Mouse (Mus musculus) stomach, postnatal 0 days (tissue): ENCODE results near the gene Ncbp2. TPM values are rescaled to one million over a fixed set of nuclear protein-coding genes. Genes with fewer than 3 reads are reported as not detected.
"Not testable (repeated sequence)": the region's sequence is repeated elsewhere in the genome, so short reads cannot be mapped to it uniquely, and the experiment has no call there.

Experiments used
- ATAC-seq: fragments of 200-750 bp; cut with Nextera tagmentation; 2 replicates; pipeline ENCODE4 v1.8.0; 2017; ENCODE audit not compliant: low FRiP score, low TSS enrichment
- DNase-seq: peaks from one replicate; pipeline ENCODE4 v3.0.0-alpha.2; 2016; ENCODE audit warnings: low spot score
- H3K27ac ChIP-seq: fragments of 300-500 bp; sonication (generic); replicated peaks from 2 replicates; pipeline ENCODE4 v1.5.1; 2014; ENCODE audit warnings: mild to moderate bottlenecking, control low read depth
- H3K27me3 ChIP-seq: fragments of 300-500 bp; sonication (generic); 2 replicates; pipeline ENCODE4 v1.6.1; 2014; ENCODE audit warnings: low read length; ENCODE audit not compliant: control insufficient read depth, insufficient read depth
- H3K36me3 ChIP-seq: fragments of 300-500 bp; sonication (generic); 2 replicates; pipeline ENCODE4 v1.6.1; 2014; ENCODE audit warnings: low read length, mixed read lengths; ENCODE audit not compliant: control insufficient read depth, insufficient read depth
- H3K4me1 ChIP-seq: fragments of 300-500 bp; sonication (generic); replicated peaks from 2 replicates; pipeline ENCODE4 v1.6.1; 2014; ENCODE audit warnings: antibody characterized with exemption; ENCODE audit not compliant: control insufficient read depth, insufficient read depth
- H3K4me2 ChIP-seq: fragments of 300-500 bp; sonication (generic); replicated peaks from 2 replicates; pipeline ENCODE4 v1.6.1; 2014; ENCODE audit warnings: low read depth, mild to moderate bottlenecking, control low read depth, moderate library complexity
- H3K4me3 ChIP-seq: fragments of 300-500 bp; sonication (generic); 2 replicates; pipeline ENCODE4 v1.5.1; 2014; ENCODE audit warnings: low read depth, low read length, control low read depth
- H3K9ac ChIP-seq: fragments of 300-500 bp; sonication (generic); 2 replicates; pipeline ENCODE4 v1.6.1; 2014; ENCODE audit warnings: mild to moderate bottlenecking, low read length, control low read depth, mixed read lengths
- H3K9me3 ChIP-seq: fragments of 300-500 bp; sonication (generic); 2 replicates; pipeline ENCODE4 v1.6.1; 2016; ENCODE audit warnings: low read length; ENCODE audit not compliant: control insufficient read depth
- CTCF ChIP-seq: IDR thresholded peaks from 2 replicates; pipeline ENCODE4 v1.5.1; 2016; ENCODE audit warnings: antibody characterized with exemption, low read depth, mild to moderate bottlenecking, moderate library complexity
- EP300 ChIP-seq: optimal IDR thresholded peaks from 2 replicates; pipeline ENCODE3; 2016; ENCODE audit warnings: antibody characterized with exemption
- WGBS: fragments of 180-500 bp; shearing (Covaris S2); extraction: QIAGEN DNeasy Blood & Tissue Kit; methylation state at CpG from one replicate; pipeline ENCODE4 v1.1.7; 2014; 5-methylcytosine and 5-hydroxymethylcytosine counted together
- polyA plus RNA-seq: library from polyadenylated mRNA; unstranded; fragments of >200 nt; fragmentation: Nextera tagmentation; extraction: Ambion mirVana; gene quantifications from 2 replicates; pipeline ENCODE4 v1.2.1, GENCODE M21; 2015

The Ncbp2 gene
- polyA plus RNA-seq, 1 experiment from 2014 or later = 52.3 TPM

GRCm38 (mm10) chr16:31936568-31936967 is 11.7 kb upstream of the Ncbp2 start:
- DNase-seq (no peak), ATAC-seq (no peak)
- Histone ChIP-seq H3K4me1 (no peaks in the 10 kb centered on the region; the same call in 1 of the 2 replicates), H3K4me2 (no peak overlapping the region), H3K4me3 (no peak overlapping the region), H3K27me3 (no peaks in the 10 kb centered on the region), H3K36me3 (no peaks in the 10 kb centered on the region), H3K27ac (no peak overlapping the region), H3K9ac (no peak overlapping the region), H3K9me3 (no peaks in the 10 kb centered on the region)
- TF ChIP-seq EP300 (no peak), CTCF (peak; percentile 27; the same call in 1 of the 2 replicates)
- WGBS = 85% methylated on average over 4 of the region's 4 CpGs

- ATAC-seq (no peak), DNase-seq (no peak)
- no peak overlapping the region for H3K4me3 ChIP-seq
- no peak overlapping the region for H3K9ac ChIP-seq
- H3K4me1 ChIP-seq = no peaks in the 10 kb centered on the region; the same call in 1 of the 2 replicates
- H3K27ac ChIP-seq = no peak overlapping the region
- no peaks in the 10 kb centered on the region for H3K27me3 ChIP-seq
- H3K4me2 ChIP-seq = no peak overlapping the region
- H3K36me3 ChIP-seq = no peaks in the 10 kb centered on the region
- no peaks in the 10 kb centered on the region for H3K9me3 ChIP-seq
- TF ChIP-seq CTCF (no peak), EP300 (no peak)
- 68% methylated on average over 6 of the region's 6 CpGs for WGBS
Observed at GRCm38 (mm10) chr16:31938856-31939255, 9.5 kb upstream of the Ncbp2 start.

DNA sequence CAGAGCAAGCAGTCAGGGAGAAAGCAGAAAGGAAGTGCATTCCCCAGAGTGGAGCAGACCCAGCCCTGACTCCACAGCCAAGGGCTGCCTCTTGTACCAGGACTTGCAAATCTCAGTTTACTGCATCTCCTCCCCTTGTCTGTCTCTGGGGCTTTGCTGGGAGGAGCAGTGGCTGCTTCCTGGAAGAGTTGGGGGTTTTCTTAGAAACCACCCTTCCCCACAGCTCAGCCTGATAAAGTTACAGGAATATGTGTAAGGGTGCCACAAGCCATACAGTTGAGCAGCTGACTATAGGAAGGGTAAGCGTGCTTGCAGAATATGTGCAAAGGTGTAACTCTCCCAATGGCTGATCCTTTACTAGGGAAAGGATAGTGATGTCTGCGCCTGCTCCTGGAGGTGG is 7.7 kb upstream of the Ncbp2 start:
- no peak for TF ChIP-seq CTCF
- no peak for TF ChIP-seq EP300
- WGBS = 68% methylated on average over 2 of the region's 2 CpGs
- no peak overlapping the region for H3K4me2 ChIP-seq

DNA sequence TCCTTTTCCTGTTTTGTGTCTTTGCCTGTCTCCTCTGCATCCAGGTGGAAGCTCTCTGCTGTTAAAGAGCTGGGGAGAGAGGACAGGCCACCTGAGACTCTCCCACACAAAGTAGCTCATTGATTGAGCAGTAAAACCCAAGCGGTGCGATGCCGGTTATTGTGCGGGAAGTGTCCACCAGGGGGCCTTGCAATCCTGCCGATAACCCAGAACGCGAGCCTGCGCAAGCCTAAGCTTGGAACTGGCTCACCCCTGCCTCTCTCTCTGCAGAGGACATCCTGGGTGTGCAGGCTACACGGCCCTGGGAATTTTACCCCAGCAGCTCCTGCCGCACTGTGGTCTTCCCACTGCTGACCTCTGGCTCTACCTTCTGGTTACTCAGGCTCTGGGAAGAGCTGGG is 4.3 kb upstream of the Ncbp2 start:
- Histone ChIP-seq H3K27ac (no peak overlapping the region), H3K27me3 (no peaks in the 10 kb centered on the region), H3K4me3 (no peak overlapping the region), H3K9ac (0 out of 2 replicates have a peak overlapping the region, but pooled peaks have one; percentile 50), H3K36me3 (no peaks in the 10 kb centered on the region), H3K4me2 (no peak overlapping the region), H3K4me1 (no peaks in the 10 kb centered on the region; the same call in 1 of the 2 replicates), H3K9me3 (no peaks in the 10 kb centered on the region)
- DNase-seq = peak; percentile 85
- TF ChIP-seq EP300 (no peak), CTCF (peak; percentile 84)
- peak; percentile 51; the same call in 1 of the 2 replicates for ATAC-seq
- 5% methylated on average over 10 of the region's 10 CpGs for WGBS

More for the DNA sequence above, 7.7 kb upstream of the Ncbp2 start:
- Histone ChIP-seq H3K36me3 (no peaks in the 10 kb centered on the region), H3K9ac (no peak overlapping the region), H3K27me3 (no peaks in the 10 kb centered on the region), H3K27ac (no peak overlapping the region), H3K9me3 (no peaks in the 10 kb centered on the region), H3K4me1 (no peaks in the 10 kb centered on the region), H3K4me3 (no peak overlapping the region)
- ATAC-seq = no peak
- no peak for DNase-seq

- no peaks in the 10 kb centered on the region for H3K9me3 ChIP-seq
- no peak for ATAC-seq
- DNase-seq = no peak
- WGBS = 86% methylated on average over 12 of the region's 12 CpGs
- H3K36me3 ChIP-seq = no peaks in the 10 kb centered on the region
- H3K4me2 ChIP-seq = no peak overlapping the region
- H3K9ac ChIP-seq = no peak overlapping the region
- no peaks in the 10 kb centered on the region for H3K27me3 ChIP-seq
- H3K4me1 ChIP-seq = no peaks in the 10 kb centered on the region; the same call in 1 of the 2 replicates
- no peak overlapping the region for H3K27ac ChIP-seq
- TF ChIP-seq CTCF = no peak
- TF ChIP-seq EP300 = no peak
- H3K4me3 ChIP-seq = no peak overlapping the region
Observed at GRCm38 (mm10) chr16:31944698-31945255, 3.5 kb upstream of the Ncbp2 start.

- 83% methylated on average over 6 of the region's 6 CpGs for WGBS
- no peak overlapping the region for H3K4me2 ChIP-seq
- no peaks in the 10 kb centered on the region for H3K27me3 ChIP-seq
- TF ChIP-seq CTCF = no peak
- DNase-seq = no peak
- H3K4me1 ChIP-seq = no peaks in the 10 kb centered on the region; the same call in 1 of the 2 replicates
- no peak overlapping the region for H3K27ac ChIP-seq
- no peak for ATAC-seq
- H3K9me3 ChIP-seq = no peaks in the 10 kb centered on the region
- H3K9ac ChIP-seq = no peak overlapping the region
- no peak overlapping the region for H3K4me3 ChIP-seq
- no peaks in the 10 kb centered on the region for H3K36me3 ChIP-seq
Observed at GRCm38 (mm10) chr16:31945372-31945771, 2.9 kb upstream of the Ncbp2 start.

DNA sequence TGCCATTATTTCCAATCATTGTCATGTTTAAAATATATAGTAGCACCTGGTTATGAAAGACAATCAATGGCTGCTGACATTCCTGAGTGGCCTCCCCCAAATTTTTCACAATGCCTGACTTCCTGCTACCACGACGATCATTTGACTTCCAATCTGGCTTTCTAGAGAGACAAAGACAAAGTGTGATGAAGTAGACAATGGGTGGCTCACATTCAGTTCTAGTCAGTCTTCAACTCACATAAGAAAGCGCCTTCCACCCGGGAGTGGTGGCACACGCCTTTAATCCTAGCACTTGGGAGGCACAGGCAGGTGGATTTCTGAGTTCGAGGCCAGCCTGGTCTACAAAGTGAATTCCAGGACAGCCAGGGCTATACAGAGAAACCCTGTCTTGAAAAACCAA is 2.3 kb upstream of the Ncbp2 start:
- not testable (repeated sequence) for H3K36me3 ChIP-seq, H3K9me3 ChIP-seq, DNase-seq, H3K4me3 ChIP-seq, H3K9ac ChIP-seq, ATAC-seq, H3K4me1 ChIP-seq, H3K27ac ChIP-seq, H3K4me2 ChIP-seq, H3K27me3 ChIP-seq
- WGBS = 83% methylated on average over 6 of the region's 6 CpGs
